Mouse (Mus musculus): ENCODE results near the gene Ifna2. TPM values are rescaled to one million over a fixed set of nuclear protein-coding genes. Genes with fewer than 3 reads are reported as not detected.
A peak's percentile ranks its signal among the peaks of the same experiment; 100 is the strongest.

The Ifna2 gene
- total RNA-seq, 2 experiments from 2014 or later = not detected

DNA sequence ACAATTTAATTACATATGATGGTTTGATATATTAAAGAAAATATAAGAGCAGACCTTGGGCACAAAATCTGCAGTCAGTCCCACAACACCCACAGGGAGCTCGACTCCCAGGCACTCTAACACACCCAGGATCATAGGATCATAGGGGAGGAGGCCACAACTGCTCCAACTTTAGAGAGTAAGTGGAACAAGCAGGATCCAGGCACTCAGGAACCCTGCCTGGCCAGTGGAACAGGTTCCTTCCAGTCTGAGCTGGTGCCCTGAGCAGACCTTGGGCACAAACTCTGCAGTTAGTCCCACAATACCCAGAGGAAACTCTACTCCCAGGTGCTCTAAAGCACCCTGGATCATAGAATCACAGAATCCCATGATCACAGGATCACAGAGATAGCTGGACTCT lies 28.3 kb downstream of the Ifna2 start:
- no peak for DNase-seq (ENCODE audit: low spot score)

- DNase-seq (ENCODE audit: low spot score) = no peak
Observed at GRCm38 (mm10) chr4:88653644-88654043, 30.1 kb downstream of the Ifna2 start.

- no peak for DNase-seq (ENCODE audit: low spot score)
Observed at GRCm38 (mm10) chr4:88644359-88644758, 39.4 kb downstream of the Ifna2 start, which contains the start of gene Ifna13. Ifna13 (minus strand) TSS chr4:88644459.

GRCm38 (mm10) chr4:88642526-88642925 lies 41.2 kb downstream of the Ifna2 start:
- no peak for DNase-seq (ENCODE audit: low spot score)

DNA sequence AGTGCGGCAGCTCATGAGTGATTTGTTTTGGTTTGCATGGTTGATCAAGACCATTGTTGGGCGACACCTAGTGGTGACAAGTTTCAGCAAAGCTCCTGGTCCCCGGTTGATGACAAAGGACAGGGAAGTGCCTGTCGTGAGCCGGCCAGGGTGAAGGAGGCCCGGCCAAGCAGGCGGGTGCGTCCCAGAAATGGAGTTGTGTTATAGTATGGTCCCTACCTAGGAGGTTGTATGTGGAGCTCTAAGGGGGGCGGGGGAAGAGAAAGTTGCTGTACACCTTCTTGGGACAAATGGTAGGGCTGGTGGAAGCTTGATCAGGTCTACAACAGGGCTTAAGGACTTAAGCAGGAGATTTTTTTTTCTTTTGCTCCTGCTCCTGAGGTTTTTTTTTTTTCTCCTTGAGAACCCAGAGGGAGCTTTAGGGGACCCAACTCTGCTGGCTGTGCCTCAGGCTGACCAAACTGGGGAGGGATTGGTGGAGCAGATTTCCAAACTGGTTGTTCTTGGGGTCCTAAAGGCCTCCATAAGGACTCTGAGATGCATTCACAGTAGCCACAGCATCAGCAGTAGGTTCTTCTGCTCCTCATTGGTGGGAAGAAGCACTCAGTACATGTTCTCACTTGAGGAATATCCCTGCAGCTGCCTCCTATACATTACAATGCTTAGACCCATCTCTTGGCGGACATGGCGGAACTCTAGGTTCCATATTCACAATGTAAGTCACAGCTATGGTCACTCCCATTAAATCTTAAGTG lies 42.5 kb downstream of the Ifna2 start:
- peak; percentile 94 for DNase-seq (ENCODE audit: low spot score)

GRCm38 (mm10) chr4:88640704-88641076 lies 43.0 kb downstream of the Ifna2 start:
- no peak for DNase-seq (ENCODE audit: low spot score)

GRCm38 (mm10) chr4:88634311-88634710 lies 49.4 kb downstream of the Ifna2 start, which contains the start of gene C87499:
C87499 (minus strand) TSS chr4:88634411.
- no peak for DNase-seq (ENCODE audit: low spot score)

Other genes with a start within 250 kb of the Ifna2 start
- gene Hacd4, start 245.0 kb downstream of the Ifna2 start, total RNA-seq (2021) = under 1 TPM; 0.84 to 0.93 TPM
- not detected for gene Ifnb1, start 161.1 kb downstream of the Ifna2 start, total RNA-seq (2021)
- gene Ifna15, start 125.7 kb downstream of the Ifna2 start, total RNA-seq (2021) = not detected
- gene Ifna14, start 112.1 kb downstream of the Ifna2 start, total RNA-seq (2021) = not detected
- gene Ifna9, start 91.5 kb downstream of the Ifna2 start, total RNA-seq (2021) = not detected
- not detected for gene Ifna12, start 80.5 kb downstream of the Ifna2 start, total RNA-seq (2021)
- gene C87499, start 49.5 kb downstream of the Ifna2 start, total RNA-seq (2021) = not detected
- not detected for gene Ifna13, start 39.5 kb downstream of the Ifna2 start, total RNA-seq (2021)
- not detected for gene Ifna16, start 7.0 kb downstream of the Ifna2 start, total RNA-seq (2021)
- not detected for gene Ifnab, start 7.4 kb upstream of the Ifna2 start, total RNA-seq (2021)
- under 1 TPM in 1 of 2 experiments, not detected in 1; 0.21 TPM for gene Gm26566, start 37.9 kb upstream of the Ifna2 start, total RNA-seq (2021)
- 10 to 100 TPM; 50.5 to 62.5 TPM for gene Klhl9, start 38.6 kb upstream of the Ifna2 start, total RNA-seq (2021)
- gene Gm13271, start 71.0 kb upstream of the Ifna2 start, total RNA-seq (2021) = not detected
- gene Gm13283, start 76.2 kb upstream of the Ifna2 start, total RNA-seq (2021) = not detected
- not detected for gene Gm13290, start 89.9 kb upstream of the Ifna2 start, total RNA-seq (2021)
- not detected for gene Gm13289, start 93.0 kb upstream of the Ifna2 start, total RNA-seq (2021)
- not detected for gene Gm13272, start 95.9 kb upstream of the Ifna2 start, total RNA-seq (2021)
- gene Ifnz, start 98.2 kb upstream of the Ifna2 start, total RNA-seq (2021) = not detected
- gene Gm13276, start 101.8 kb upstream of the Ifna2 start, total RNA-seq (2021) = not detected
- gene Gm13277, start 104.7 kb upstream of the Ifna2 start, total RNA-seq (2021) = not detected
- not detected for gene Gm13278, start 107.6 kb upstream of the Ifna2 start, total RNA-seq (2021)
- gene Gm13275, start 110.6 kb upstream of the Ifna2 start, total RNA-seq (2021) = not detected
- gene Gm13279, start 113.5 kb upstream of the Ifna2 start, total RNA-seq (2021) = not detected
- gene Gm13285, start 115.8 kb upstream of the Ifna2 start, total RNA-seq (2021) = not detected
- not detected for gene Gm13287, start 119.3 kb upstream of the Ifna2 start, total RNA-seq (2021)
- not detected for gene Gm13288, start 121.6 kb upstream of the Ifna2 start, total RNA-seq (2021)
- not detected for gene Ifna7, start 132.3 kb upstream of the Ifna2 start, total RNA-seq (2021)
- gene Ifna11, start 136.0 kb upstream of the Ifna2 start, total RNA-seq (2021) = not detected
- gene Ifna6, start 143.5 kb upstream of the Ifna2 start, total RNA-seq (2021) = not detected
- gene Ifna5, start 151.6 kb upstream of the Ifna2 start, total RNA-seq (2021) = not detected
- gene Ifna4, start 157.9 kb upstream of the Ifna2 start, total RNA-seq (2021) = not detected
- gene Ifna1, start 166.2 kb upstream of the Ifna2 start, total RNA-seq (2021) = not detected
- gene Ifne, start 196.3 kb upstream of the Ifna2 start, total RNA-seq (2021) = not detected